Mouse (Mus musculus): Measurements from ENCODE around the gene Olfr764-ps1.

DNA sequence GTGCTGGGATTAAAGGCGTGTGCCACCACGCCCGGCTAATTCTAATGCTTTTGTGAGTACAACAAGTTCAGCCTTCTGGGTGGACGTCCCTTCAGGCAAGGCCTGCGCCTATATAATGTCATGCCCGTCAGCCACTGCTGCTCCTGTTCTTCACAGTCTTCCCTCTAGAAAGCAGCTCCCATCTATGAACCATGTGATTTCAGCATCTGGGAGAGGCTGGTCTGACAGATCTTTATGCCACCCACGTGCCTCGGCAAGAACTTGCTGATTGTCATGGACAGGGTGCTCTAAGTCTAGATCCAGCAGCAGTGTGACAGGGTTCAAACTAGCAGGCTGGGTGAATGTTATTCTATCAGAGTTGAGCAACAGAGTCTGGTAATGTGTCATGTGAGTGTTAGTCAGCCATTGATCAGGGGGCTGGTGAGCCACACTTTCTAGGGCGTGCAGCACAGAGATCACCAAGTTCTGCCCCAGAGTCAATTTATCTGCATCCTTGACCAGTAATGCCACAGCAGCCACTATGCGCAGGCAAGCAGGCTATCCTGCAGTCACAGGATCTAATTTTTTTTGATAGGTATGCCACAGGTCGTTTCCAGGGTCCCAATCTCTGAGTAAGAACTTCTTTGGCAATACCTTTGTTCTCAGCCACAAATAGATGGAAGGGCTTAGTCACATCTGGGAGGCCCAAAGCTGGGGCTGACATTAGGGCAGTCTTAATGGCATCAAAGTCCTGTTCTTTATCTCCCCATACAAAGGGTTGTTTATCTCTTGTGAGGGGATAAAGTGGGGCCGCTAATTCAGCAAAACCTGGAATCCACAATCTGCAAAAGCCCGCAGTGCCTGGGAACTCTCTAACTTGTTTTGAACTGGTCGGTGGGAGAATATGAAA lies 35.4 kb downstream of the Olfr764-ps1 start:
- TF ChIP-seq CTCF (IDR thresholded peaks at IDR 0.05) = no peak
- no peak for TF ChIP-seq POLR2A (IDR thresholded peaks at IDR 0.05; ENCODE audit: insufficient read depth, low read depth, low read length)
- TF ChIP-seq EP300 (IDR thresholded peaks at IDR 0.05; ENCODE audit: insufficient read depth, low read depth, low read length) = no peak

Measured in heart, adult 2 months (tissue).